Comparison of ENCODE assay signal across 10 mouse cellular contexts in genomic region chr13:23913791-23914306, GRCm38 (mm10). TPM values are rescaled to one million over a fixed set of nuclear protein-coding genes. Genes with fewer than 3 reads are reported as not detected.
A peak's percentile ranks its signal among the peaks of the same experiment; 100 is the strongest.
DNase-seq lines count a peak whose midpoint lies in the region; ATAC-seq and TF ChIP-seq lines count a peak whose summit lies in the region.
"Had no signal": no experiment of that assay in that cellular context is flagged by ENCODE, and none has a peak within 500 bp of the region (broad histone marks: within the 10 kb centered on the region; RNA-seq: fewer than 3 reads in every experiment).

No protein-coding gene starts in this region.

- no peak overlapping the region for H3K9ac ChIP-seq in heart, postnatal 0 days (replicated peaks; ENCODE audit: low read depth, low read length)
- H3K9ac ChIP-seq in liver, embryonic 12.5 days: no peak overlapping the region
- H3K9ac ChIP-seq: lung, embryonic 15.5 days; stomach, embryonic 15.5 days had no signal

- 14% methylated on average over 6 of the region's 6 CpGs for WGBS in spleen, adult 2 months
- WGBS in heart, postnatal 0 days: 14% methylated on average over 6 of the region's 6 CpGs
- WGBS in liver, embryonic 12.5 days (ENCODE audit: insufficient replicate concordance): 10% methylated on average over 6 of the region's 6 CpGs

- H3K4me2 ChIP-seq in heart, postnatal 0 days (ENCODE audit: low read depth, low read length): no peak overlapping the region
- no peak overlapping the region for H3K4me2 ChIP-seq in liver, embryonic 12.5 days
- H3K4me2 ChIP-seq: lung, embryonic 15.5 days; stomach, embryonic 15.5 days had no signal

- peak; percentile 8; the same call in 1 of the 2 replicates for TF ChIP-seq POLR2A in spleen, adult 2 months (IDR thresholded peaks at IDR 0.05; ENCODE audit: low read depth, low read length)

- peaks cover 20% of the 10 kb centered on the region for H3K4me1 ChIP-seq in spleen, adult 2 months (ENCODE audit: control insufficient read depth, insufficient read depth, insufficient read length)
- peaks cover 19% of the 10 kb centered on the region for H3K4me1 ChIP-seq in heart, postnatal 0 days (ENCODE audit: control insufficient read depth, insufficient read depth)
- H3K4me1 ChIP-seq in liver, embryonic 12.5 days: peaks cover 49% of the 10 kb centered on the region

- peak overlapping the region; percentile 88 for H3K27ac ChIP-seq in spleen, adult 2 months (ENCODE audit: insufficient read depth, low read length)
- peak overlapping the region; percentile 61 for H3K27ac ChIP-seq in heart, postnatal 0 days (ENCODE audit: low read depth)
- peak overlapping the region; percentile 71 for H3K27ac ChIP-seq in liver, embryonic 12.5 days
- H3K27ac ChIP-seq: lung, embryonic 15.5 days had no signal

- H3K36me3 ChIP-seq in spleen, adult 2 months (ENCODE audit: control insufficient read depth, insufficient read depth, low read length): no peaks in the 10 kb centered on the region
- H3K36me3 ChIP-seq in heart, postnatal 0 days (replicated peaks; ENCODE audit: control insufficient read depth, insufficient read depth, low read length): no peaks in the 10 kb centered on the region
- H3K36me3 ChIP-seq in liver, embryonic 12.5 days: no peaks in the 10 kb centered on the region
- H3K36me3 ChIP-seq: lung, embryonic 15.5 days; stomach, embryonic 15.5 days had no signal

- peak; percentile 52 to 61 for DNase-seq in spleen, adult 2 months (ENCODE audit: low read depth in 1 of 2, low spot score in 2 of 2)
- DNase-seq in spleen, adult 12 weeks (ENCODE audit: low spot score): no peak
- DNase-seq in heart, postnatal 0 days (ENCODE audit: low spot score): peak; percentile 78
- DNase-seq in gastrocnemius, postnatal 10 days: no peak
- no peak for DNase-seq in frontal cortex, postnatal 25 days (ENCODE audit: low spot score in 2 of 2)
- DNase-seq in cerebellum, postnatal 25 days: no peak
- no peak for DNase-seq in cerebellum, postnatal 36 days

- H3K27me3 ChIP-seq in spleen, adult 2 months (ENCODE audit: control insufficient read depth, insufficient read depth, low read length): no peaks in the 10 kb centered on the region
- no peaks in the 10 kb centered on the region for H3K27me3 ChIP-seq in heart, postnatal 0 days (ENCODE audit: control insufficient read depth, insufficient read depth, low read length)
- H3K27me3 ChIP-seq in liver, embryonic 12.5 days (replicated peaks): no peaks in the 10 kb centered on the region
- H3K27me3 ChIP-seq: lung, embryonic 15.5 days; stomach, embryonic 15.5 days had no signal

- TF ChIP-seq CTCF in spleen, adult 2 months (IDR thresholded peaks at IDR 0.05; ENCODE audit: extremely low read depth, insufficient read depth, insufficient read length, insufficient replicate concordance): no peak
- no peak for TF ChIP-seq CTCF in heart, postnatal 0 days (IDR thresholded peaks at IDR 0.05; ENCODE audit: low read depth)

- H3K9me3 ChIP-seq in heart, postnatal 0 days (replicated peaks; ENCODE audit: control insufficient read depth, low read length): no peaks in the 10 kb centered on the region
- H3K9me3 ChIP-seq in liver, embryonic 12.5 days (replicated peaks): no peaks in the 10 kb centered on the region
- H3K9me3 ChIP-seq: lung, embryonic 15.5 days; stomach, embryonic 15.5 days had no signal

- no peak for TF ChIP-seq EP300 in heart, postnatal 0 days (IDR thresholded peaks at IDR 0.05; ENCODE audit: low read depth)

- peak; percentile 81 for ATAC-seq in heart, postnatal 0 days (ENCODE audit: insufficient read depth, low read depth)
- peak; percentile 81 for ATAC-seq in liver, embryonic 12.5 days

- H3K4me3 ChIP-seq in spleen, adult 2 months (ENCODE audit: extremely low read depth, insufficient read depth, insufficient read length): no peak overlapping the region
- no peak overlapping the region for H3K4me3 ChIP-seq in heart, postnatal 0 days (ENCODE audit: low read depth, low read length)
- no peak overlapping the region for H3K4me3 ChIP-seq in liver, embryonic 12.5 days
- H3K4me3 ChIP-seq: lung, embryonic 15.5 days; stomach, embryonic 15.5 days had no signal

RNA-seq across cellular contexts. Expression of gene Slc17a4, which starts 1.0 kb away (rescaled TPM):
- 0.07 and 0.13 TPM in 2 replicates for polyA plus RNA-seq in spleen, adult 2 months (2012; rRNA removed)
- total RNA-seq in heart, postnatal 0 days (2014; rRNA removed; ENCODE audit: low replicate concordance): not detected in 2 replicates
- not detected in 2 replicates for polyA plus RNA-seq in heart, postnatal 0 days (2015; fragmentation: Nextera tagmentation; extraction: Ambion mirVana)
- 0.06 TPM in 1 of 2 replicates, not detected in the other for polyA plus RNA-seq in liver, embryonic 12.5 days (2016; fragmentation: Nextera tagmentation; extraction: Ambion mirVana)
- not detected for total RNA-seq in gastrocnemius, postnatal 10 days (2021)
- polyA plus RNA-seq: lung, embryonic 15.5 days had no signal

RNA-seq across cellular contexts. Expression of gene Hist1h2ba, which starts 20.1 kb away (rescaled TPM):
- polyA plus RNA-seq in spleen, adult 2 months (2012; rRNA removed): not detected in 2 replicates
- total RNA-seq in heart, postnatal 0 days (2014; rRNA removed; ENCODE audit: low replicate concordance): not detected in 2 replicates
- polyA plus RNA-seq in heart, postnatal 0 days (2015; fragmentation: Nextera tagmentation; extraction: Ambion mirVana): not detected in 2 replicates
- not detected in 2 replicates for polyA plus RNA-seq in liver, embryonic 12.5 days (2016; fragmentation: Nextera tagmentation; extraction: Ambion mirVana)
- not detected for total RNA-seq in gastrocnemius, postnatal 10 days (2021)
- polyA plus RNA-seq: lung, embryonic 15.5 days; stomach, embryonic 15.5 days had no signal

RNA-seq across cellular contexts. Expression of gene Hist1h2aa, which starts 20.4 kb away (rescaled TPM):
- not detected in 2 replicates for polyA plus RNA-seq in spleen, adult 2 months (2012; rRNA removed)
- total RNA-seq in heart, postnatal 0 days (2014; rRNA removed; ENCODE audit: low replicate concordance): not detected in 2 replicates
- not detected in 2 replicates for polyA plus RNA-seq in heart, postnatal 0 days (2015; fragmentation: Nextera tagmentation; extraction: Ambion mirVana)
- polyA plus RNA-seq in liver, embryonic 12.5 days (2016; fragmentation: Nextera tagmentation; extraction: Ambion mirVana): not detected in 2 replicates
- total RNA-seq in gastrocnemius, postnatal 10 days (2021): not detected
- polyA plus RNA-seq: lung, embryonic 15.5 days; stomach, embryonic 15.5 days had no signal

RNA-seq across cellular contexts. Expression of gene Slc17a1, which starts 46.3 kb away (rescaled TPM):
- 0.11 TPM in 1 of 2 replicates, not detected in the other for polyA plus RNA-seq in spleen, adult 2 months (2012; rRNA removed)
- not detected in 2 replicates for total RNA-seq in heart, postnatal 0 days (2014; rRNA removed; ENCODE audit: low replicate concordance)
- not detected in 2 replicates for polyA plus RNA-seq in heart, postnatal 0 days (2015; fragmentation: Nextera tagmentation; extraction: Ambion mirVana)
- polyA plus RNA-seq in liver, embryonic 12.5 days (2016; fragmentation: Nextera tagmentation; extraction: Ambion mirVana): not detected in 2 replicates
- total RNA-seq in gastrocnemius, postnatal 10 days (2021): not detected

Comparison
In these comparisons a context has a peak if more than half of its experiments do, and no peak if none do; other contexts are left out.
1. DNase-seq: peak in spleen, adult 2 months (2 of 2) and heart, postnatal 0 days (single experiment); none in spleen, adult 12 weeks (single experiment), gastrocnemius, postnatal 10 days (single experiment), frontal cortex, postnatal 25 days (0 of 2), cerebellum, postnatal 25 days (0 of 2) and cerebellum, postnatal 36 days (0 of 2).
2. Peak in every context shown above with its lines, with median percentiles within 50 percentile points of each other: H3K27ac ChIP-seq.